Mouse (Mus musculus) lung, postnatal 0 days (tissue): ENCODE measurements around the gene Coq8a.

Experiments used
- CTCF ChIP-seq: IDR thresholded peaks from 2 replicates; pipeline ENCODE4 v1.5.1; 2016; ENCODE audit warnings: antibody characterized with exemption, mild to moderate bottlenecking
- EP300 ChIP-seq: IDR thresholded peaks from 2 replicates; pipeline ENCODE4 v1.6.1; 2016; ENCODE audit warnings: antibody characterized with exemption, mild to moderate bottlenecking, control low read depth

DNA sequence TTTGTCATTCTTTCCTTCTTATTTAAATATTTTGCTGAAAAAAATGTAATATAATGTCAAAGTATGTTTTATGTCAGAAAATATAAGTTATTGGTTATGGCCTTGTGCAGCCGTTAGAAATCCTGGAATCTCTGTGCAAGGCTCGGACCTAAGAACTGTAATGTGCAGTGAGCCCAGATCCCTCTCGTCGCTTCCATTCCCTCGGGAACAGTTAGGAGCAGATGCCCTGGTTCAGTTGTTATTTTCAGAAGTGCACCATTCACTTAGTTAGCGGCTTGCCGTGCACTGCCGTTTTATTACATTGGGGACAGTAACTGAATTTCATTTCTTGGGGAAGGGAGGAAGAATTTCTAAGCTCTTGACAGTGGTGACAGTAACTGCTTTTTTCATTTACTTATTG is 81.2 kb downstream of the Coq8a start:
- TF ChIP-seq CTCF (no peak), EP300 (no peak)
